Mouse (Mus musculus) spleen, postnatal 4 days (tissue): ENCODE data around the gene Car1.
"Not testable (repeated sequence)": the region's sequence is repeated elsewhere in the genome, so short reads cannot be mapped to it uniquely, and the experiment has no call there.

Source experiments
- DNase-seq, 2 experiments: peaks; one replicate each; pipeline ENCODE4 v3.0.0; 2022; ENCODE audit warnings: low spot score in 2 of 2

Gene Car1

GRCm38 (mm10) chr3:14783198-14783597, 25.0 kb downstream of the Car1 start:
- DNase-seq = not testable (repeated sequence)

- not testable (repeated sequence) for DNase-seq
These were observed 25.8 kb downstream of the Car1 start for GRCm38 (mm10) chr3:14782365-14782764.

- DNase-seq = no peak
These were observed 28.0 kb downstream of the Car1 start for GRCm38 (mm10) chr3:14780212-14780611.

- not testable (repeated sequence) for DNase-seq
These were observed 31.5 kb downstream of the Car1 start for GRCm38 (mm10) chr3:14776497-14777162.

- not testable (repeated sequence) for DNase-seq
These were observed 33.6 kb downstream of the Car1 start for GRCm38 (mm10) chr3:14774539-14774938.

GRCm38 (mm10) chr3:14772473-14772872, 35.7 kb downstream of the Car1 start:
- not testable (repeated sequence) for DNase-seq

- no peak for DNase-seq
These were observed 43.2 kb downstream of the Car1 start for GRCm38 (mm10) chr3:14764755-14765566.

- no peak for DNase-seq
These were observed 52.5 kb downstream of the Car1 start for GRCm38 (mm10) chr3:14755716-14756115.

- no peak for DNase-seq
These were observed 62.1 kb downstream of the Car1 start for GRCm38 (mm10) chr3:14746041-14746440.

GRCm38 (mm10) chr3:14738261-14738660, 69.9 kb downstream of the Car1 start:
- no peak for DNase-seq

GRCm38 (mm10) chr3:14727496-14727895, 80.7 kb downstream of the Car1 start:
- not testable (repeated sequence) for DNase-seq

- DNase-seq = not testable (repeated sequence)
These were observed 82.7 kb downstream of the Car1 start for GRCm38 (mm10) chr3:14725462-14725861.
